ENCODE assay signal across 7 mouse cellular contexts in genomic region chr11:69369215-69369989, GRCm38 (mm10). TPM values are rescaled to one million over a fixed set of nuclear protein-coding genes. Genes with fewer than 3 reads are reported as not detected.
DNase-seq lines count a peak whose midpoint lies in the region; ATAC-seq and TF ChIP-seq lines count a peak whose summit lies in the region.

Gene Chd3, minus strand, starts transcription at chr11:69369406.

- WGBS in heart, embryonic 16.5 days = 3% methylated on average over 21 of the region's 34 CpGs
- WGBS in midbrain, postnatal 0 days = under 1% methylated on average over 23 of the region's 34 CpGs

- H3K9ac ChIP-seq in heart, embryonic 16.5 days (ENCODE audit: low read length) = peak within 1 kb of the TSS; percentile 98
- H3K9ac ChIP-seq in midbrain, postnatal 0 days (replicated peaks; ENCODE audit: low read length, poor library complexity, severe bottlenecking) = peak within 1 kb of the TSS; percentile 100

- H3K4me1 ChIP-seq in heart, embryonic 16.5 days (ENCODE audit: control insufficient read depth, insufficient read depth, low read length) = peaks cover 47% of the 10 kb centered on the region
- H3K4me1 ChIP-seq in midbrain, postnatal 0 days (ENCODE audit: insufficient read depth, low read length) = peaks cover 15% of the 10 kb centered on the region

- H3K36me3 ChIP-seq in heart, embryonic 16.5 days (ENCODE audit: control insufficient read depth, insufficient read depth) = no peaks in the 10 kb centered on the region
- peaks cover 2% of the 10 kb centered on the region; the same call in 1 of the 2 replicates for H3K36me3 ChIP-seq in midbrain, postnatal 0 days (ENCODE audit: insufficient read depth, low read length)

- TF ChIP-seq CTCF in midbrain, postnatal 0 days (IDR thresholded peaks at IDR 0.05) = no peak

- DNase-seq in urinary bladder, adult 2 months (ENCODE audit: low spot score) = no peak
- no peak for DNase-seq in urinary bladder, postnatal 10 days (ENCODE audit: low spot score)
- peak; percentile 57 for DNase-seq in embryo, embryonic 10 days (ENCODE audit: low spot score)
- no peak for DNase-seq in left cerebral cortex, postnatal 4 days
- DNase-seq in midbrain, postnatal 0 days (ENCODE audit: low spot score) = no peak
- DNase-seq in Muller cell, postnatal 12 days (ENCODE audit: inconsistent ontology term) = no peak

- ATAC-seq in heart, embryonic 16.5 days (replicated peaks; ENCODE audit: extremely low read depth, insufficient read depth, low FRiP score) = no peak
- ATAC-seq in midbrain, postnatal 0 days (ENCODE audit: low FRiP score) = no peak

- peak within 1 kb of the TSS; percentile 93 for H3K4me2 ChIP-seq in heart, embryonic 16.5 days (ENCODE audit: low read depth, low read length)
- H3K4me2 ChIP-seq in midbrain, postnatal 0 days (ENCODE audit: low read depth, low read length, poor library complexity, severe bottlenecking) = peak within 1 kb of the TSS; percentile 88

- no peaks in the 10 kb centered on the region for H3K9me3 ChIP-seq in heart, embryonic 16.5 days (replicated peaks; ENCODE audit: control insufficient read depth, low read length)
- H3K9me3 ChIP-seq in midbrain, postnatal 0 days (ENCODE audit: low read length) = no peaks in the 10 kb centered on the region

- peak within 1 kb of the TSS; percentile 91 for H3K27ac ChIP-seq in heart, embryonic 16.5 days (ENCODE audit: low read length)
- peak within 1 kb of the TSS; percentile 99 for H3K27ac ChIP-seq in midbrain, postnatal 0 days (ENCODE audit: low read depth, low read length)

- H3K27me3 ChIP-seq in heart, embryonic 16.5 days (ENCODE audit: control insufficient read depth, insufficient read depth, low read length) = no peaks in the 10 kb centered on the region
- no peaks in the 10 kb centered on the region for H3K27me3 ChIP-seq in midbrain, postnatal 0 days (ENCODE audit: insufficient read depth, low read length)

- peak within 1 kb of the TSS; percentile 94 for H3K4me3 ChIP-seq in heart, embryonic 16.5 days (ENCODE audit: low read length)
- H3K4me3 ChIP-seq in midbrain, postnatal 0 days (ENCODE audit: low read depth, low read length) = peak within 1 kb of the TSS; percentile 89

- intact Hi-C loops in left cerebral cortex, postnatal 4 days (cut with DNase I) = no loop called here

RNA-seq across cellular contexts. Expression of gene Chd3, which starts in this region (rescaled TPM):
- polyA plus RNA-seq in urinary bladder, adult 2 months (2012; rRNA removed) = 85.5 and 132 TPM in 2 replicates
- 13.3 and 19.8 TPM in 2 replicates for polyA plus RNA-seq in heart, embryonic 16.5 days (2015; fragmentation: Nextera tagmentation; extraction: Ambion mirVana)
- total RNA-seq in left cerebral cortex, postnatal 4 days (2021) = 100 to 1,000 TPM; 552 to 572 TPM
- 284 and 298 TPM in 2 replicates for total RNA-seq in midbrain, postnatal 0 days (2014; rRNA removed)
- polyA plus RNA-seq in midbrain, postnatal 0 days (2015; fragmentation: Nextera tagmentation; extraction: Ambion mirVana) = 51.6 and 58.9 TPM in 2 replicates
